Mouse (Mus musculus): Measurements from ENCODE around the gene Arhgap24.

The Arhgap24 gene

GRCm38 (mm10) chr5:102742554-102743255 is 261.5 kb downstream of the Arhgap24 start:
- no peak for DNase-seq (ENCODE audit: low spot score)

GRCm38 (mm10) chr5:102743436-102743835 is 262.2 kb downstream of the Arhgap24 start:
- DNase-seq (ENCODE audit: low spot score) = no peak

GRCm38 (mm10) chr5:102744051-102744450 is 262.9 kb downstream of the Arhgap24 start:
- no peak for DNase-seq (ENCODE audit: low spot score)

- no peak for DNase-seq (ENCODE audit: low spot score)
Observed at GRCm38 (mm10) chr5:102748146-102748545, 267.0 kb downstream of the Arhgap24 start.

GRCm38 (mm10) chr5:102749020-102749419 is 267.8 kb downstream of the Arhgap24 start:
- no peak for DNase-seq (ENCODE audit: low spot score)

- no peak for DNase-seq (ENCODE audit: low spot score)
Observed at GRCm38 (mm10) chr5:102750674-102751073, 269.5 kb downstream of the Arhgap24 start.

- DNase-seq (ENCODE audit: low spot score) = no peak
Observed at GRCm38 (mm10) chr5:102751661-102752307, 270.6 kb downstream of the Arhgap24 start.

- no peak for DNase-seq (ENCODE audit: low spot score)
Observed at GRCm38 (mm10) chr5:102752308-102752663, 271.1 kb downstream of the Arhgap24 start.

- DNase-seq (ENCODE audit: low spot score) = no peak
Observed at GRCm38 (mm10) chr5:102757040-102757439, 275.8 kb downstream of the Arhgap24 start.

GRCm38 (mm10) chr5:102765694-102766093 is 284.5 kb downstream of the Arhgap24 start:
- no peak for DNase-seq (ENCODE audit: low spot score)

- no peak for DNase-seq (ENCODE audit: low spot score)
Observed at GRCm38 (mm10) chr5:102766311-102767057, 285.3 kb downstream of the Arhgap24 start.

GRCm38 (mm10) chr5:102767058-102767444 is 285.9 kb downstream of the Arhgap24 start:
- DNase-seq (ENCODE audit: low spot score) = no peak

- no peak for DNase-seq (ENCODE audit: low spot score)
Observed at GRCm38 (mm10) chr5:102767822-102768221, 286.6 kb downstream of the Arhgap24 start.

GRCm38 (mm10) chr5:102768385-102769080 is 287.3 kb downstream of the Arhgap24 start:
- no peak for DNase-seq (ENCODE audit: low spot score)

GRCm38 (mm10) chr5:102770611-102771010 is 289.4 kb downstream of the Arhgap24 start:
- no peak for DNase-seq (ENCODE audit: low spot score)

- DNase-seq (ENCODE audit: low spot score) = no peak
Observed at GRCm38 (mm10) chr5:102774500-102774899, 293.3 kb downstream of the Arhgap24 start.

- no peak for DNase-seq (ENCODE audit: low spot score)
Observed at GRCm38 (mm10) chr5:102777255-102777654, 296.1 kb downstream of the Arhgap24 start.

GRCm38 (mm10) chr5:102777852-102778251 is 296.7 kb downstream of the Arhgap24 start:
- DNase-seq (ENCODE audit: low spot score) = no peak

- DNase-seq (ENCODE audit: low spot score) = no peak
Observed at GRCm38 (mm10) chr5:102778253-102778652, 297.1 kb downstream of the Arhgap24 start.

GRCm38 (mm10) chr5:102783585-102783984 is 302.4 kb downstream of the Arhgap24 start:
- no peak for DNase-seq (ENCODE audit: low spot score)

- no peak for DNase-seq (ENCODE audit: low spot score)
Observed at GRCm38 (mm10) chr5:102786123-102786522, 304.9 kb downstream of the Arhgap24 start.

GRCm38 (mm10) chr5:102788437-102788836 is 307.2 kb downstream of the Arhgap24 start:
- DNase-seq (ENCODE audit: low spot score) = no peak
